Mouse (Mus musculus): Measurements from ENCODE around the gene Iqcd. TPM values are rescaled to one million over a fixed set of nuclear protein-coding genes. Genes with fewer than 3 reads are reported as not detected.
A peak's percentile ranks its signal among the peaks of the same experiment; 100 is the strongest.

The Iqcd gene
- polyA plus RNA-seq, 1 experiment from 2014 or later, result 1.2 TPM

DNA sequence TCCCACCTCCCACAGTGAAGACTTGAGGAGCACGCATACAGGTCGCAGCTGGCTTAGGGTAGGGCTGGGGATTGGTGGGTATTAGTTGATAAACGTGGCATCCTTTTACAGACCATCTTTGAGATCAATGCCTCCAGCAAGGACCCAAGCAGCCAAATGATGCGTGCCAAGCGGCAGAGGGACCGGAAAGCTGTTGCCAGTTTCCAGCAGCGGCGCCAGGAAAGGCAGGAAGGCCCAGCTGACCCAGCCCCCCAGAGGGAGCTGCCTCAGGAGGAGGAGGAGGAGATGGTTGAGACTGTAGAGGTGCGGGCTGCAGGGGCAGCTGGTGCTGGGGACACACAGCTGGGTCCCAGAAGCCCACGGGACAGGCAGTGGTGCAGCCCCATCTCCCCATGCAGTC, 35.6 kb downstream of the Iqcd start:
- Histone ChIP-seq H3K27me3 (ENCODE audit: control insufficient read depth, insufficient read depth, low read depth, low read length) (no peaks in the 10 kb centered on the region), H3K27ac (ENCODE audit: low read length) (no peak overlapping the region), H3K4me3 (ENCODE audit: low read depth, low read length) (no peak overlapping the region), H3K36me3 (ENCODE audit: control insufficient read depth, insufficient read depth) (peaks cover 39% of the 10 kb centered on the region), H3K4me2 (ENCODE audit: low read depth, low read length) (no peak overlapping the region), H3K9me3 (replicated peaks; ENCODE audit: control insufficient read depth, low read length) (no peaks in the 10 kb centered on the region), H3K9ac (ENCODE audit: low read depth, low read length) (no peak overlapping the region), H3K4me1 (ENCODE audit: control insufficient read depth, low read depth, low read length) (peaks cover 3% of the 10 kb centered on the region; the same call in 1 of the 2 replicates)
- ATAC-seq (ENCODE audit: low read depth), result no peak
- 81% methylated on average over 10 of the region's 10 CpGs for WGBS (ENCODE audit: insufficient replicate concordance)

DNA sequence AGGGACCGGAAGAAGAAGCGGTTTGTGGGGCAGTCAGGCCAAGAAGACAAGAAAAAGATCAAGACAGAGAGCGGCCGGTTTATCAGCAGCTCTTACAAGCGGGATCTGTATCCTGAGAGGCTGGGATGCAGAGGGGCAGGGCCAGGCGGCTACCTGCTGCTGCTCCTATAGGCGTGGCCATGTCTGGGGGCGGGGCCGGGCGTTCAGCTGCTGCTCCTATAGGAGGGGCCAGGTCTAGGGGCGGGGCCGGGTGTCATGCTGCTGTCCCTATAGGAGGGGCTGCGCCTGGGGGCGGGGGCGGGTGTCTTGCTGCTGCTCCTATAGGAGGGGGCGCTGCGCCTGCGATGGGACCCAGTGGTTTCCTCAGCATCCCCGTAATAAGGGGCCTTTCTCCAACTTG, 37.6 kb downstream of the Iqcd start:
- Histone ChIP-seq H3K27me3 (ENCODE audit: control insufficient read depth, insufficient read depth, low read depth, low read length) (peaks cover 10% of the 10 kb centered on the region), H3K36me3 (ENCODE audit: control insufficient read depth, insufficient read depth) (peaks cover 24% of the 10 kb centered on the region), H3K4me1 (ENCODE audit: control insufficient read depth, low read depth, low read length) (peaks cover 3% of the 10 kb centered on the region; the same call in 1 of the 2 replicates), H3K4me2 (ENCODE audit: low read depth, low read length) (no peak overlapping the region), H3K9ac (ENCODE audit: low read depth, low read length) (no peak overlapping the region), H3K4me3 (ENCODE audit: low read depth, low read length) (no peak overlapping the region), H3K27ac (ENCODE audit: low read length) (no peak overlapping the region), H3K9me3 (replicated peaks; ENCODE audit: control insufficient read depth, low read length) (no peaks in the 10 kb centered on the region)
- ATAC-seq (ENCODE audit: low read depth), result peak; percentile 62
- WGBS (ENCODE audit: insufficient replicate concordance), result 64% methylated on average over 19 of the region's 19 CpGs

DNA sequence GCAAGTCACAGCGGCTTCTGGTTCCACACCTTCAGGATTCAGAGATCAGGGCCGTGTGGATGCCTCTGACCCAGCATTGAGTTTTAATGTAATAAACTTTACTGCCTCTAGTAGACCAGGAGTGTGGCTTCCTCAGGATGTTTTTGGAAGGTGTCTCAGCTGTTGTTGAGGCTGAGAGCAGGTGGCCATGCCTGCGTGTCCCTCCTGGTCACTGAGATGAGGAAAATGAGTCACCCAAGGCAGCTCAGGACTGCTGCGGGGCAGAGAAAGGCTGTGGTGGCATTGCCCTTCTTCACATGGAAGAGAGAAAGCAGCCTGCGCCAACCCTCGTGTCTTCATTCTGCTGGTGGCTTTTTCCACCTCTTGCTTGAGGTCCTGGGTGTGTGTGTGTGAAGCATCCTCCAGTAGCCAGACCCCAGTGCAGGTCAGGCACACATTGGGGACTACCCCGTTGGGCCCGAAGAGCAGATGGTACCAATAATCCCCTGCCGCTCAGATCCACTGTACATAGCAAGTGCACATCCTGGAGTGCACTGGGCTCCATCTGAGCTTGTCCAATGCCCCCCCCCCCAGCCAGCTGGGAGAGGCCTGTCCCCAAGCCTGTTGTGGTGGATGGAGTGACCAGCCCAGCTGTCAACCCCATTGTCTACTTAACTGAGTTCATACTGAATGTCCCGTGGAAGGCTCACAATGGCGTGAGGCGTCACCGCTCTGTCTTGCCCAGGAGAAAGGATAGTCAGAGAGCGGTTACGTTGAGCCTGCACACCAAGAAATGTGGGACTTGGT, 38.9 kb downstream of the Iqcd start:
- ATAC-seq (ENCODE audit: low read depth), result no peak

DNA sequence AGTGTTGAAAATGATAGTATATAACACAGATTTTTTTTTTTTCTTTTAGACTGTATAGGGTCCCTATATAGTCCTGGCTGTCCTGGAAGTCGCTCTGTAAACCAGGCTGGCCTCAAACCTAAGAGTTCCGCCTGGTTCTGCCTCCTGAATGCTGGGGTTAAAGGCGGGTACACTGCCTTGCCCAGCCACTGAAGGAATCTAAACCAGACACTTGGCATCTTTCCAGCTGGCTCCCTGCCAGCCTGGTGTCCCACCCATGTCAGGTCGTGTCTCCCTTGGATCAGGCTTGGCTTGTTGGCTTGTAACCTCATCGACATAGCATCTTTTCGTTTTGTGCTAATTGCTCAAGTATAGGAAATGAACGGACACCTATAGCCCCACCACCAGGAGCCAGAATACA, 39.8 kb downstream of the Iqcd start:
- Histone ChIP-seq H3K9me3 (replicated peaks; ENCODE audit: control insufficient read depth, low read length) (no peaks in the 10 kb centered on the region), H3K9ac (ENCODE audit: low read depth, low read length) (no peak overlapping the region), H3K4me2 (ENCODE audit: low read depth, low read length) (no peak overlapping the region), H3K27ac (ENCODE audit: low read length) (no peak overlapping the region), H3K4me1 (ENCODE audit: control insufficient read depth, low read depth, low read length) (peaks cover 3% of the 10 kb centered on the region; the same call in 1 of the 2 replicates), H3K27me3 (ENCODE audit: control insufficient read depth, insufficient read depth, low read depth, low read length) (peaks cover 10% of the 10 kb centered on the region), H3K4me3 (ENCODE audit: low read depth, low read length) (no peak overlapping the region), H3K36me3 (ENCODE audit: control insufficient read depth, insufficient read depth) (peaks cover 20% of the 10 kb centered on the region)
- no peak for ATAC-seq (ENCODE audit: low read depth)
- 61% methylated on average over 7 of the region's 7 CpGs for whole genome bisulfite sequencing (ENCODE audit: insufficient replicate concordance)

More for the DNA sequence above, 38.9 kb downstream of the Iqcd start:
- H3K27me3 ChIP-seq (ENCODE audit: control insufficient read depth, insufficient read depth, low read depth, low read length), result peaks cover 10% of the 10 kb centered on the region
- no peaks in the 10 kb centered on the region for H3K9me3 ChIP-seq (replicated peaks; ENCODE audit: control insufficient read depth, low read length)
- H3K9ac ChIP-seq (ENCODE audit: low read depth, low read length), result no peak overlapping the region
- peaks cover 20% of the 10 kb centered on the region for H3K36me3 ChIP-seq (ENCODE audit: control insufficient read depth, insufficient read depth)
- H3K4me1 ChIP-seq (ENCODE audit: control insufficient read depth, low read depth, low read length), result peaks cover 3% of the 10 kb centered on the region; the same call in 1 of the 2 replicates
- no peak overlapping the region for H3K4me3 ChIP-seq (ENCODE audit: low read depth, low read length)
- WGBS (ENCODE audit: insufficient replicate concordance), result 81% methylated on average over 15 of the region's 15 CpGs
- H3K4me2 ChIP-seq (ENCODE audit: low read depth, low read length), result no peak overlapping the region
- H3K27ac ChIP-seq (ENCODE audit: low read length), result no peak overlapping the region

DNA sequence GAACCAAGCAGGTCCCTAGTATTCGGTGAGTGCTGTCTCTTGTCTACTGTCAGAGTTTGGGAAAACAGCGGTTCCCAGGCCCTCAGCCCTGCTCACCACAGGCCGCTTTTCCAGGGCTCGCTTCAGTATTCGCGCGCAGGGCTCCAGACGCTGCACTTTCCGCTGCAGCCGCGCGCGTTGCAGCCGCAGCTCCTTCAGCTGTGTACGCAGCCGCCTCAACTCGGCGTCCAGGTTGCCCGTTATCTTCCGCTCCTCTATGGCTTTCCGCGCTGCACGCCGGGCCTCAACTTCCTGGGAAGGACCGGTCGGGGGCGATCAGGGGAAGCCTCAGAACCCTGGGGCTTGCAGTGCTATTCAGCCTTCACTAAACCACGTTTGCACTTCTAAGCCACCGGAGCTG, 42.3 kb downstream of the Iqcd start:
- no peak overlapping the region for H3K4me3 ChIP-seq (ENCODE audit: low read depth, low read length)
- 6% methylated on average over 29 of the region's 29 CpGs for WGBS (ENCODE audit: insufficient replicate concordance)
- H3K4me1 ChIP-seq (ENCODE audit: control insufficient read depth, low read depth, low read length), result peaks cover 3% of the 10 kb centered on the region; the same call in 1 of the 2 replicates
- ATAC-seq (ENCODE audit: low read depth), result no peak
- peaks cover 4% of the 10 kb centered on the region; the same call in 1 of the 2 replicates for H3K36me3 ChIP-seq (ENCODE audit: control insufficient read depth, insufficient read depth)
- H3K27ac ChIP-seq (ENCODE audit: low read length), result no peak overlapping the region
- H3K9ac ChIP-seq (ENCODE audit: low read depth, low read length), result no peak overlapping the region
- H3K27me3 ChIP-seq (ENCODE audit: control insufficient read depth, insufficient read depth, low read depth, low read length), result peaks cover 10% of the 10 kb centered on the region
- H3K9me3 ChIP-seq (replicated peaks; ENCODE audit: control insufficient read depth, low read length), result no peaks in the 10 kb centered on the region
- no peak overlapping the region for H3K4me2 ChIP-seq (ENCODE audit: low read depth, low read length)

DNA sequence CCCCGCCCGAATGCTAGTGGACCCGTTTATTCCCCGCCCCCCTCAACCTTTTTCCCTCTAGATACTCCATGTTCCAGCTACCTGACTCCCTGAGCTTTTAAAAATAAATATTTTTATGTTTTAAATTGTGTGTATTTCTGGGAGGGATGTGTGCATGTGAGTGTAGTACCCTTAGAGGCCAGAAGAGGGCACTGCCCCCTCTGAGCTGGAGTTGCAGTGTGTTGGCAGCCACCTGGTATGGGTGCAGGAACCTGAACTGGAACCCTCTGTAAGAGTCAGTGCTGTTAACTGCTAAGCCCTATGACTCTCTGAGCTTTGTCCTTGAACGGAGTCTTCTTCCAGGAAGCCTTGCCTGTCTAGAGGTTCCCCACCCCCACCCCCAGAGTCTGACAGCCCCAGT, 43.1 kb downstream of the Iqcd start:
- WGBS (ENCODE audit: insufficient replicate concordance), result 82% methylated on average over 5 of the region's 5 CpGs

DNA sequence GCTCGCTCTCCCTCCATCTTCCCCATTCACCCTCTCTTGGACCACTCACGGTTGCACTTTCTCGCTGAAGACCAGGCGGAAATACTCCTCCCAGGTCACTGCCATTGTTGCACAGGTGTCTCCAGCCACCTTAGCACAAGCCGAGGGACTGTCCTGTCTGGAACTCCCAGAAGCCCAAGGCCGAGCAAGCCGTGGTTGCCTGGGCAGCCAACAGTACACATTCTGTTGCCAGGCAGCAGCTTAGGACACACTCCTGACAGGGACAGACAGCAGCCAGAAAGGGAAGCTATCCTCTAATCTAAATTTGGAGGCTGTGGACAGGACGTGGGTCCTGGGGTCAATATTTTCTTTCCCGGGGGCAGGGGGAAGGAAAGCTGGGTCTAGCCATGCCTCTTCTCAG, 45.3 kb downstream of the Iqcd start, which contains the start of gene Cfap73:
TSS of gene Cfap73 (minus strand) at position 105 of the 400 bp plus-strand sequence.
- Histone ChIP-seq H3K36me3 (ENCODE audit: control insufficient read depth, insufficient read depth) (no peaks in the 10 kb centered on the region), H3K9me3 (replicated peaks; ENCODE audit: control insufficient read depth, low read length) (no peaks in the 10 kb centered on the region), H3K27ac (ENCODE audit: low read length) (no peak within 1 kb of the TSS), H3K27me3 (ENCODE audit: control insufficient read depth, insufficient read depth, low read depth, low read length) (peaks cover 10% of the 10 kb centered on the region), H3K9ac (ENCODE audit: low read depth, low read length) (no peak within 1 kb of the TSS), H3K4me2 (ENCODE audit: low read depth, low read length) (no peak within 1 kb of the TSS), H3K4me1 (ENCODE audit: control insufficient read depth, low read depth, low read length) (no peaks in the 10 kb centered on the region), H3K4me3 (ENCODE audit: low read depth, low read length) (no peak within 1 kb of the TSS)
- ATAC-seq (ENCODE audit: low read depth), result no peak
- 32% methylated on average over 9 of the region's 9 CpGs for WGBS (ENCODE audit: insufficient replicate concordance)

More for the DNA sequence above, 43.1 kb downstream of the Iqcd start:
- H3K4me2 ChIP-seq (ENCODE audit: low read depth, low read length), result no peak overlapping the region
- ATAC-seq (ENCODE audit: low read depth), result no peak
- peaks cover 10% of the 10 kb centered on the region for H3K27me3 ChIP-seq (ENCODE audit: control insufficient read depth, insufficient read depth, low read depth, low read length)
- H3K4me3 ChIP-seq (ENCODE audit: low read depth, low read length), result no peak overlapping the region
- H3K4me1 ChIP-seq (ENCODE audit: control insufficient read depth, low read depth, low read length), result peaks cover 3% of the 10 kb centered on the region; the same call in 1 of the 2 replicates
- peaks cover 4% of the 10 kb centered on the region; the same call in 1 of the 2 replicates for H3K36me3 ChIP-seq (ENCODE audit: control insufficient read depth, insufficient read depth)
- H3K9me3 ChIP-seq (replicated peaks; ENCODE audit: control insufficient read depth, low read length), result no peaks in the 10 kb centered on the region
- H3K27ac ChIP-seq (ENCODE audit: low read length), result no peak overlapping the region
- H3K9ac ChIP-seq (ENCODE audit: low read depth, low read length), result no peak overlapping the region

DNA sequence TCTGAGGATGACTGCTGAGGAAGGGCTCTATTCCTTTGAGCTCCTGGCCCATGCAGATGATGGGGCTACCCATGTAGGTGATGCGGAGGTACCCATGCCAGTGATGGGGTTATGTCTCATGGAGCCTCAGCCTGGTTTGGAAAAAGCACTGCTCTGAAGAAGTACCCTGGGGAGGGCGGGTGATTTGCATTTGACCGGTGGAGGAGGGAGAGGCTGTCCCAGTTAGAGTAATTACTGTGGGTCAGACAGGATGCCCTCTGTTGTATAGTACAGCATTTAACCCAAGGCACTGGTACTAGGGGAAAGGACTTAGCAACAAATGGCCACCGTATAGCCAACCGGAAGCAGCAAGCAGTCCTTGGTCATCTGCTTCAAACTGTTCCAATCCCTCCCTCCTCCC, 46.0 kb downstream of the Iqcd start:
- Histone ChIP-seq H3K4me1 (ENCODE audit: control insufficient read depth, low read depth, low read length) (no peaks in the 10 kb centered on the region), H3K9ac (ENCODE audit: low read depth, low read length) (no peak overlapping the region), H3K27me3 (ENCODE audit: control insufficient read depth, insufficient read depth, low read depth, low read length) (peaks cover 10% of the 10 kb centered on the region), H3K27ac (ENCODE audit: low read length) (no peak overlapping the region), H3K4me3 (ENCODE audit: low read depth, low read length) (no peak overlapping the region), H3K9me3 (replicated peaks; ENCODE audit: control insufficient read depth, low read length) (no peaks in the 10 kb centered on the region), H3K4me2 (ENCODE audit: low read depth, low read length) (no peak overlapping the region), H3K36me3 (ENCODE audit: control insufficient read depth, insufficient read depth) (no peaks in the 10 kb centered on the region)
- 35% methylated on average over 5 of the region's 5 CpGs for WGBS (ENCODE audit: insufficient replicate concordance)
- no peak for ATAC-seq (ENCODE audit: low read depth)

DNA sequence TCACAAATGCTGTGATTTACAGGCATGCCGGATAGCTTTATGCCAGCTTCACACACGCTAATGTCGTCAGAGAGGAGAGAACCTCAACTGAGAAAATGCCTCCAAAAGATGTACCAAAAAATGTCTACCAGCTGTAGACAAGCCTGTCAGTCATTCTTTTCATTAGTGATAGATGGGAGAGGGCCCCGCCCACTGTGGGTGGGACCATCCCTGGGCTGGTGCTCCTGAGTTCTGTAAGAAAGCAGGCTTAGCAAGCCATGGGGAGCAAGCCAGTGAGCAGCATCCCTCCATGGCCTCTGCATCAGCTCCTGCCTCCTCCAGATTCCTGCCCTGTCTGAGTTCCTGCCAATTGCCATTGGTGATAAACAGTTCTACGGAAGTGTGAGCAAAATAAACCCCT, 46.8 kb downstream of the Iqcd start:
- 73% methylated on average over 5 of the region's 5 CpGs for WGBS (ENCODE audit: insufficient replicate concordance)
- no peak overlapping the region for H3K4me2 ChIP-seq (ENCODE audit: low read depth, low read length)
- no peak for ATAC-seq (ENCODE audit: low read depth)
- no peaks in the 10 kb centered on the region for H3K36me3 ChIP-seq (ENCODE audit: control insufficient read depth, insufficient read depth)
- no peak overlapping the region for H3K27ac ChIP-seq (ENCODE audit: low read length)
- H3K9ac ChIP-seq (ENCODE audit: low read depth, low read length), result no peak overlapping the region
- no peaks in the 10 kb centered on the region for H3K4me1 ChIP-seq (ENCODE audit: control insufficient read depth, low read depth, low read length)
- no peak overlapping the region for H3K4me3 ChIP-seq (ENCODE audit: low read depth, low read length)
- peaks cover 7% of the 10 kb centered on the region for H3K27me3 ChIP-seq (ENCODE audit: control insufficient read depth, insufficient read depth, low read depth, low read length)
- H3K9me3 ChIP-seq (replicated peaks; ENCODE audit: control insufficient read depth, low read length), result no peaks in the 10 kb centered on the region

All from liver, embryonic 16.5 days (tissue).